Mouse (Mus musculus) left cerebral cortex, postnatal 4 days (tissue): ENCODE data around the gene Rsph1. TPM values are rescaled to one million over a fixed set of nuclear protein-coding genes. Genes with fewer than 3 reads are reported as not detected.

ENCODE experiments used
- DNase-seq: peaks from one replicate; pipeline ENCODE4 v3.0.0-alpha.2; 2022
- intact Hi-C: fragments of 180-260 bp; cut with DNase I; formaldehyde crosslinking; loops from one replicate; pipeline ENCODE4 v1.15.1; 2025
- total RNA-seq, 2 experiments: library from RNA; stranded (reverse); gene quantifications; 2 replicates each; pipeline ENCODE4 v1.2.3; 2021

Gene Rsph1
- total RNA-seq, 2 experiments from 2014 or later = 11.9 to 12.6 TPM

DNA sequence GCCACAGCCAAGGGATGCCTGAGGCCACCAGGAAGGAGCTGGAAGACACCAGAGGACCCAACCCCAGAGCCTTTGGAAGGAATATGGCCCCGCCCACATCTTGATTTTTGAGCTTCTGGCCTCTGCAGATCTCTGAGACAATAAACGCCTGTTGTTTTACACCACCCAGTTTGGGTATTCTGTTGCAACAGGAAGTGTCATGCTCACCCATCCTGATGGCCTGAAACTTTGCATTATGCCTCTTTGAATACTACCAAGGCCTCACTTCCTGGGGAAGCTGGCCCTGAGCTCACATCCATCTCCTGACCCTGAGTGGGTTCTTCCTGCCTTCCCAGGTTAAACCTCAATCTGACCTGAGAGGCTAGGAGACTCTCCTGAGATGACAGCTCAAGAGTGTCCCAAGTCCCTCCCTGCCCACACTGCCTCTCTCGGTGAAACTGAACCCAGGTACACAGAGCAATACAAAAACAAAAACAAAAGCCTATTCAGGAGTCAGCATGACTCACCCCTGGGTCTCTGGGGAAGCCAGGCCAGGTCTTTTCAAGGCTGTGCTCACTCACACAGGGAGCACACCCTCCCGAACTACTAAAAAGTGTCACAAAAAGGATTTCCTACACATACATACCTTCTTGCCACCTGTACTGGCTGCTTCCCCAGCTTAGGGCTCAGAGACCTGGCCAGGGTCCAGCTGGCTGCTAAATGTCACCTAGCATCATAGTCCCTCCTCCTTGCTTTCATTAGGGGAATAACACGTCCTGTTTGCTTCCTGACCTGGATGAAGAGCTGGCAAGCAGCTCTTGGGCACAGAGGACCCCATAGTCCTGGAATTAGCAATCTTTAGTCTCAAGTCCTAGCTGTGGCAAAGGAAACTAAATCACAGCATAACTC lies 60.9 kb downstream of the Rsph1 start:
- peak; percentile 45 for DNase-seq
- intact Hi-C loops = no loop called here

DNA sequence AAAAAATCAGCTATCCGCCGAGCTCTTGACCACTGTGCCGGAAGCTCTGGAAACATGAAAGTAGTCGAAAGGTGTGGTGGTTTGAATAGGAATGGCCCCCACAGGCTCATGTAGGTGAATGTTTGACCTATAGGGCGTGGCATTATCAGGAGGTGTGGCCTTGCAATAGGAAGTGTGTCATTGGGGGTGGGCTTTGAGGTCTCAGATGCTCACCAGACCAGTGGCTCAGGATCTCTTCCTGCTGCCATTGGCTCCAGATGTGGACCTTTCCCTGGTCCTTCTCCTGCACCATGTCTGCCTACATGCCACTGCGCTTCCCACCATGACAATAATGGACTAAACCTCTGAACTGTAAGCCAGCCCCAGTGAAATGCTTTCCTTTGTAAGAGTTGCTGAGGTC lies 65.3 kb downstream of the Rsph1 start:
- intact Hi-C loops = no loop called here
- DNase-seq = no peak

DNA sequence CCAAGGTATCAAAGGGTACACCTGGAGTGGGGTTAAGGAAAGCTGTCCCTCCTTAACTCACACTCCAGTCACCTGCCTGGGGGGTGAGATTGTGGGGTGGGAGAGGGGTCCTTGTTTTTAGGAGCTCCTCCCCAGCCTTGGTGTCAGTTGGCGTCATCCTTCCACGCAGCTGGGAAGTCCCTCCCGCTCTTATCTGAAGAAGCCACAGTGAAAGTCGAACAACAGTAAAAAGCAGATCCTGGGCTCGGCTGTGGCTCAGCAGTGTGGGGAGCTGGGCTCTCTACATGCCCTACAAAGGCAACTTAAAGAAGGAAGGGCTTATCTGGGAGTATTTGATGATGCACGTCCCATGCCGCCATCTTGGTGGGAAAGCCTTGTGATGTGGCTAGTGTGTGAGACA lies 66.9 kb downstream of the Rsph1 start:
- intact Hi-C loops = no loop called here
- no peak for DNase-seq

DNA sequence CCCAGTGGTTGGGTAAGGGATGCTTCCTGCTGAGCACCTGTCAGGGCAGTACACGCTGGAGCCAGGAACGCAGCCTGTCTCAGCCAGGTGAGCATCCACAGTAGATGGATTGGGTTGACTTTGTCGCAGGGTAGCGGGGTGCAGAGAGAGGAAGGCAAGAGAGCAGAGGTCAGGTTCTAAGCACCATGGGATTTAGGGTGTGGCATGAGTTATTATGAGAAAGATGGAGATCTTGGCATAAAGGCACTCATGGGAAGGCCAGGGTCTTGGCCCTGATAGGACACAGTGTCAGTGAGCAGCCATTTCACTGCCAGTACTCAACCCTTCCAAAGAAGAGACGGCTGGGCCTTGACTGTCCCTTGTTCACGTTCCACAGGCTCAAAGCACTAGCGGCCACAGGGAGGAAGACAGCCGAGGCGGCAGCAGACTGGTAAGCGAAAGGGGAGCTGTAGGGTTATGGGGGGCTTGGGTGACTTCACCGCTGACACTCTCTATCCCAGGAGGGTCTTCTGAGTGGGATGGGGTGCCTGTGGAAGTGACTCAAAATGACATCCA lies 67.7 kb downstream of the Rsph1 start:
- intact Hi-C loops = no loop called here
- DNase-seq = no peak

DNA sequence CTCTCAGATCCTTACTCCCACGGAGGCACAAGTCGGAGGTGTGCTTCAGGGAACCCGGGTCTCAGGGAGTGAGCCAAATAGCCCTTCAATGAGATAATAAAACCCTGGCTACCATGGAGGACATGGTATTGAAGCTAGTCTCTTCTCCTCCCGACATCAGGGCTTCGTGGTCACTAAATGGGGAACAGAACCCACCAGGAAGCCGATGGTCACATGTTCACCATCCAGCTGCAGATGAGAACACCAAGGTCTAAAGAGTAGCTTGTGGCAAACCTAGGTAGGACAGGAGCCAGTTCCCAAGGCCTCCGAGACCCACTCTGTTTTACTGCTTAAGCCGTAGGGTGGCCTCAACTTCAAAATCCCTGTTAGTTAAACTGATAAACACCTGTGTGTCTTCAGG lies 68.5 kb downstream of the Rsph1 start:
- intact Hi-C loops = no loop called here
- no peak for DNase-seq

DNA sequence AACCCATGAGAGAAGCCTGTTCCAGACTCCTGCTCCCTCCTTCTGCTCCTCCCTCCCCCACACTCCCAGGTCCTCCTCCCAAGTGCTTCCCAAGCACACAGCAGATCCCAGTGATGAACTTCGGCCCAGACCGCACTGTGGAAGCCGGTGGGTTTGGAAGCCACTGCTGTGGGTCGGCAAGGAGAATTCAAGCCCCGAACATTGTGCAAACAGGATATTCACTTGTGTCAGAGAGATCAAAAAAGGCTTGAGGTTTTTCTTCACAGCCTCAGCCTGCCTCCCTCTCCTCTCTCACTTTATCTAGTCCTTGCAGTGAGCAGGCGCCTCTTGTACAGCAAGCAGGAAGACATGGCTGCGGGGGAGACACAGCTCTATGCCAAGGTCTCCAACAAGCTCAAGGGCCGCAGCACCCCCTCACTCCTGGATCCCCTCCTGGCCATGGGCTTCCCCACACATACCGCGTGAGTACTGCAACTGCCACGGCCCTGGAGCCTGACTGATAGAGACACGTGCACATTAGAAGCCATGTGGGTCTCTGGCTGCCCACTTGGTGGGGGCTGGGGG lies 69.3 kb downstream of the Rsph1 start, which contains the start of gene Ubash3a:
Gene Ubash3a (plus strand): TSS at position 103 of the 564 bp plus-strand sequence.
- intact Hi-C loops = no loop called here
- DNase-seq = no peak

Other genes starting within 250 kb of the Rsph1 start
- gene Abcg1, start 219.7 kb downstream of the Rsph1 start, total RNA-seq = 10 to 100 TPM; 18.5 to 20.0 TPM
- gene Tff3, start 147.7 kb downstream of the Rsph1 start, total RNA-seq = not detected
- gene Tff2, start 133.1 kb downstream of the Rsph1 start, total RNA-seq = not detected
- not detected for gene Tff1, start 112.1 kb downstream of the Rsph1 start, total RNA-seq
- gene Tmprss3, start 78.4 kb downstream of the Rsph1 start, total RNA-seq = not detected
- gene Ubash3a, start 69.5 kb downstream of the Rsph1 start, total RNA-seq = not detected
- gene Slc37a1, start 9.4 kb upstream of the Rsph1 start, total RNA-seq = 10 to 100 TPM; 18.4 to 19.4 TPM
- 10 to 100 TPM; 48.2 to 49.8 TPM for gene Pde9a, start 108.8 kb upstream of the Rsph1 start, total RNA-seq
- 10 to 100 TPM; 41.6 to 44.5 TPM for gene Wdr4, start 242.6 kb upstream of the Rsph1 start, total RNA-seq
- gene Ndufv3, start 242.7 kb upstream of the Rsph1 start, total RNA-seq = 100 to 1,000 TPM; 269 to 291 TPM